Mouse (Mus musculus) adrenal gland, postnatal 25 days (tissue): ENCODE results near the gene Fntb. TPM values are rescaled to one million over a fixed set of nuclear protein-coding genes. Genes with fewer than 3 reads are reported as not detected.

Source experiments
- DNase-seq: peaks from one replicate; pipeline ENCODE4 v3.0.0; 2021; ENCODE audit warnings: mixed read lengths
- total RNA-seq: library from RNA; stranded (reverse); gene quantifications from 2 replicates; pipeline ENCODE4 v1.2.3, GENCODE M21; 2021

Fntb gene
- total RNA-seq, 1 experiment from 2014 or later = 15.0 TPM

DNA sequence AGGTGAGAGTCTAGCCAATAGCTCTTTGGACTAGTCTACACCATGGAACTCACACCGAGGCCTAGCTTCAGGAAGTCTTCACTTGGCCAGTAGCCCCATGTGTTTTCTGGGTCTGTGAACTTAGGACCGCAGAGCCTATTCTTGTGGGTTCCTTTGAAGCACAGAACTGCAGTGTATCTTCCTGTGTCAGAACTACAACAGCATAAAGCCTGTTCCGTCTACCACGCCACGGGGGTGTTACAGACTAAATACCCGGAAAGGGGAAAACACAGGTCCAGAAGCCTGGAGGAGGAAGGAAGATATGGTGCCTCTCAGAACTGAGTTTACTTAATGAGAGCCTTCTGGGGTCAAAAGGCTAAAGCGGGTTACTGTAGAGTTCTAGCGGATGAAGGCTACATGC is 157.7 kb downstream of the Fntb start:
- no peak for DNase-seq

GRCm38 (mm10) chr12:76924904-76925604 is 159.7 kb downstream of the Fntb start:
- DNase-seq = no peak

DNA sequence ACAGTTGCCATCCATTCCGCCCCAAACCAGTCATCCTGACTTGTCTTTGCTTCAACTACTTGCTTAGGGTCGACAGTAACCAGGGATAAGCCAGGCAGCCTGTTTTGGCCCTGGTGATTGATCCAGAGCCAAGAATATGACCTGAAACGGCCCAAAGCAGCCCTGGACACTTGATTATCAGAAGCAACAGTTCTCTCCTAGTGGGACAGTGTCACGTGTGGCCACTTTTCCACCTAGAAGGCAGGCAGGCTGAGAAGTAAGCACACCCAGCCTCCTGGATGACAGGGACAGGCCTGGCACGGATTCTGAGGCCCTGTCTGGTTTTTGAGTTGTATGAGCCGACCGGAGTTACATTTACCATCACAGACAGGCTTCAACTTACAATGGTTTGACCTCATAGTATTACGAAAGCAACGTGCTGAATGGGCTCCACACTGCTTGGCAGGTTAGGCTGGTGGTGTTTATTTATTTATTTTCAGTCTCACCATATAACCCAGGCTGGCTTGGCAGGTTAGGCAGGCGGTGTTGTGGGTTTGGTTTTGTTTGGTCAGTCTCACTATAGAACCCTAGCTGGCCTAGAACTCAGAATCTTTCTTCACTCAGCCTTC is 161.1 kb downstream of the Fntb start:
- no peak for DNase-seq

DNA sequence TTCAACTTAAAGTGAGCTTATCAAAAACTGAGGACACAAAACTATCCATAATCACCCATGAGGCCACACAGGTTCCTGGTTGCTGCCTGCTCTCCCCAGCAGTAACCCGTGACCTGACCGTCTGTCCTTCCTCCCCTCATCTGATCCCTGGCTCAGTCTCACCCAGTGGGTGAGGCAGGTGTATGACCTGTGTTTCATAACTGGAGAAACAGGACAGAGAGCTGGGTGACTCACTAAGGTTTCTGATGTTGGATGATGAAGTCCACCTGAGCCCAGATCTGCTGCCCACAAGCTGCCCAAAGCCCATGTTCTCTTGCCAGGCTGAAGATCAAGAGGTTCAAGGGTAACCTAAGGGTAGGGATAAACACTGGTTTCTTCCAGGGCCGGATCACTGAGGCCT is 161.6 kb downstream of the Fntb start:
- no peak for DNase-seq

GRCm38 (mm10) chr12:76927539-76927938 is 162.2 kb downstream of the Fntb start:
- DNase-seq = no peak

GRCm38 (mm10) chr12:76930177-76930576 is 164.8 kb downstream of the Fntb start:
- DNase-seq = no peak

DNA sequence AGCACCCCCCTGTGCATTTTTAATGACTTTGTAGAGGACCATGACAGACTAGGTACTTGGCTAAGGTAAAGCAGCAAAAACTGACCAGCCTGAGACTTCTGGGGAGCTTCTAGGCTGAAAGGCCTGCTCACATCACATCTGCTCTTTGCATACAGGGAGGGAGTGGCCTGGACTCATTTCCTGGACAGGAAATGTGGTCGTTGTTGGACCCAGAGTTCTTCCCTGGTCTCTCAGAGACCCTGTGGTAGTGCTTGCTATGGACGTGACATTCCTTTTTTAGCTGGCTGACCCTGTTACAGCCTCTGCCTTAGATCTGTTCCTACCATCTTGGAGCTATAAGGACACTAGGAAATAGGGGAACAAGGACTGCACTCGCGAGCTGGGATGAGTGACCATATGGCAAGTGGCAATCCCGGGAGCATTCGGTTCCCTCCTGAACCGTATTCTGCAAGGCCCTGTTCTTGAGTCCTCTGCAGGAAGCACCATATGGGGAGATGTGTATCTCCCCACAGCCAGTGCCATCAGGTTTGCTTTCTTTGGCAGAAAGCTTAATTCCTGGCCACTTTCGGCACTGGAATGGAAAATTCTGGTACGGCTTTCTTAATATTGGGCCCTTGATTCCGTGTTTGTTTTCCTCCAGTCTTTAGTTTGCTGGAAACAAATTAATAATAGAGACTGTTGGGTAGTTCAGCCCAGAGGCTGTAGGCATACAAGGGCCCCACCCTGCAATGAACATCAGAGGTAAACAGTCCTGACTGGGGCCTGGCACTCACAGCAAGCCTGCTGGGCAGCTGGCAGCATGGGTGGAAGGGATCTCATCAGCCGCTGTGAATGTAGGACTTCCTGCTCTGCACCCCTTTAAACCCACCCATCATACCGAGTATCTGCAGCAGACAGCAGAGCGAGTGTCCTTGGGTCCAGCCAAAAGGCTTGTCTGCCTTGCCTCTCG is 166.6 kb downstream of the Fntb start:
- no peak for DNase-seq

GRCm38 (mm10) chr12:76932688-76933060 is 167.3 kb downstream of the Fntb start:
- no peak for DNase-seq

- DNase-seq = no peak
These were observed 169.0 kb downstream of the Fntb start for GRCm38 (mm10) chr12:76934438-76934837.

- no peak for DNase-seq
These were observed 170.8 kb downstream of the Fntb start for GRCm38 (mm10) chr12:76936211-76936610.

DNA sequence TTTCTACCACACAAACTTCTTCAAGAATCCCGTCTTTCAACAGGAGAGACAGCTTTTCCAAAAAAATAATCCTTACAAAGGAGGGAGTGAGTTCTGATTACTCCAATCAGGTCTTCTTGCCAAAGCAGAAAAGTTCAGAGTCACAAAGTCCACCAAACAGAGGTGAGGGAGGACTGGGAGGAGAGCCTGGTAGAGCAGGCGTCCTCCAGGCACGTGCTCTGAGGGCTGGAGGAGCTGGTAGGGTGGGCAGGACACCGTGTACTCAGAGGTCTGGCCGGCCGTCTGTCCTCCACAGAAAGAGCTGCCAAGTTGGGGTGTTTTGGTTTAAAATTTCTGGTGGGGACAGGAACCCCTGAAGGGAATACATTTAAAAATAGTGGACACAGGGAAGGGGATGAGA is 172.6 kb downstream of the Fntb start:
- no peak for DNase-seq

DNA sequence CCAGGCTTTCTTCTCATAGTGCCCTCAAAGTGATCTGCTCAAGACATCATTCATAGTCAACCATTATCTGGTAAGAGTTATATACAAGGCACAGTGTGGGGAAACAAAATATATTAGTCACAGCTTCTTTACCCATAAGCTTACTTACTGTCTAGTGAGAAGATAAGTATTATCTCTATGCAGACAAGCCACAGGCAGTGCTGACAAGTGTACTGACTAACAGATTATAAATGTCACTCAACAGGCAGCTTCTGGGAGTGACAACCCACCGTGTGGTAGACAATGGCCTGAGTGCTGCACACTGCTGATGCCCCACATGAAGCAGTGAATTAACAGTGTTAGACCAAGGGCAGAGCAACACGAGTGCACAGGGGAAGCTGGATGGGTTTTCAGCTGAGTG is 176.1 kb downstream of the Fntb start:
- no peak for DNase-seq

GRCm38 (mm10) chr12:76942476-76942875 is 177.1 kb downstream of the Fntb start:
- DNase-seq = no peak

GRCm38 (mm10) chr12:76943046-76943445 is 177.7 kb downstream of the Fntb start:
- DNase-seq = no peak

- DNase-seq = no peak
These were observed 178.1 kb downstream of the Fntb start for GRCm38 (mm10) chr12:76943466-76943865.

- no peak for DNase-seq
These were observed 182.1 kb downstream of the Fntb start for GRCm38 (mm10) chr12:76947487-76947886.

DNA sequence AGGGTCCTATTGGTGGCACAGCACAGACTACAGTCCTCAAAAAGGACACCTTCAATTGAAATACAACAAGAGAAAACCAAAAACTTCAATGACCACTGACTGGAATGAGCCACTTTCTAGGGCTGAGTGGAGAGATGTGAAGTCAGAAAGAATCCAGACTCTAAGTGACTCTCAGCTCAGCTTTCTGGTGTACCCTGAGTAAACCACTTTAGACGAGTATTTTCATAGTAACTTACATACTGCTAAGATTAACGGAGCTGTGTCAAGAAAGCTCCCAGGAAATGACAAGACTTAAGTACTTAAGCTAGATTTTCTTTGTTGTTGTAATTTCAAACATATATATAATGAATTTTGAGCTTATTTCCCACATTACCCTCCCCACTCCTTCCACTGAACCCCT is 182.8 kb downstream of the Fntb start:
- no peak for DNase-seq

GRCm38 (mm10) chr12:76948781-76949180 is 183.4 kb downstream of the Fntb start:
- no peak for DNase-seq

- no peak for DNase-seq
These were observed 184.9 kb downstream of the Fntb start for GRCm38 (mm10) chr12:76950330-76950729.

GRCm38 (mm10) chr12:76953750-76954363 is 188.5 kb downstream of the Fntb start:
- DNase-seq = no peak

DNA sequence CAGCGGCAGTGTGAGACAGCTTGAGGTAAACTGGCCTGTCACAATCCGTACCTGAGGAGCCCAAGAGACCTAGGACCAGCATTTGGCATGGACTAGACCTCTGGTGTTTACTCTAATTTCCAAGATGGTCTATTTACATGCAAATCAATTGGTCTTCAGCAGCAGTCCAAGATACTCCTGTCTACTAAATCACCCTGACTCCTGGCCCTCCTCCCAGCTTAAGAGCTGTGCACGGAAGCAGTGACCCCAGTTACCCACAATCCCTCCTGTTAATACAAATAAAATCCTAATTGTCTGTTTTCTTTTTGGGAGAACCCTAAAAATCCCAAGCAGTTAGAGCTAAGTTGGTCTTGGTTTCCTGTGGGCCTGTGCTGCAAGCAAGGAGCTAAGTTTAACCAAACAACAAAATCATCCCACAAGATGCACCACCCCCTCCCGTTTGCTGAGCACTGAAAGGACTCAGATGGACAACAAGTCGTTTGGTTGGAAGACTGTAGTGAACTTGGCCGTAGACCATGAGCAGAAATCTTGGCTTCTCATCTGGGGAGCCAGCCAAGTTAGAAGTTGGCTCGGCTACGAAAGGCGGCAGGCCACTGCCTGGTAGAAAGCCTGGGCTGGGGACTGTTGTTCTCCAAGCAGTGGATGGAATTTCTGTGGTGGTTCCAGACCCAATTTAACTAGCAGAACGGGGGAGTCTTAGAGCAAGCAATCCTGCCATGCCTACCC is 189.5 kb downstream of the Fntb start:
- DNase-seq = peak; percentile 58

- no peak for DNase-seq
These were observed 192.3 kb downstream of the Fntb start for GRCm38 (mm10) chr12:76957688-76958087.
